Mouse (Mus musculus) small intestine, adult 10 weeks (tissue): Measurements from ENCODE around the gene Pla2g7. TPM values are rescaled to one million over a fixed set of nuclear protein-coding genes. Genes with fewer than 3 reads are reported as not detected.

Source experiments
- polyA plus RNA-seq: library from polyadenylated mRNA; stranded (reverse); fragments of 350-450 nt; fragmentation: Illumina TruSeq; extraction: RNeasy Lipid Tissue Mini Kit (QIAGEN cat#74804); gene quantifications from one replicate; pipeline ENCODE4 v1.2.3, GENCODE M21; 2014; ENCODE audit warnings: low replicate concordance

The Pla2g7 gene
- polyA plus RNA-seq, result 58.5 TPM

DNA sequence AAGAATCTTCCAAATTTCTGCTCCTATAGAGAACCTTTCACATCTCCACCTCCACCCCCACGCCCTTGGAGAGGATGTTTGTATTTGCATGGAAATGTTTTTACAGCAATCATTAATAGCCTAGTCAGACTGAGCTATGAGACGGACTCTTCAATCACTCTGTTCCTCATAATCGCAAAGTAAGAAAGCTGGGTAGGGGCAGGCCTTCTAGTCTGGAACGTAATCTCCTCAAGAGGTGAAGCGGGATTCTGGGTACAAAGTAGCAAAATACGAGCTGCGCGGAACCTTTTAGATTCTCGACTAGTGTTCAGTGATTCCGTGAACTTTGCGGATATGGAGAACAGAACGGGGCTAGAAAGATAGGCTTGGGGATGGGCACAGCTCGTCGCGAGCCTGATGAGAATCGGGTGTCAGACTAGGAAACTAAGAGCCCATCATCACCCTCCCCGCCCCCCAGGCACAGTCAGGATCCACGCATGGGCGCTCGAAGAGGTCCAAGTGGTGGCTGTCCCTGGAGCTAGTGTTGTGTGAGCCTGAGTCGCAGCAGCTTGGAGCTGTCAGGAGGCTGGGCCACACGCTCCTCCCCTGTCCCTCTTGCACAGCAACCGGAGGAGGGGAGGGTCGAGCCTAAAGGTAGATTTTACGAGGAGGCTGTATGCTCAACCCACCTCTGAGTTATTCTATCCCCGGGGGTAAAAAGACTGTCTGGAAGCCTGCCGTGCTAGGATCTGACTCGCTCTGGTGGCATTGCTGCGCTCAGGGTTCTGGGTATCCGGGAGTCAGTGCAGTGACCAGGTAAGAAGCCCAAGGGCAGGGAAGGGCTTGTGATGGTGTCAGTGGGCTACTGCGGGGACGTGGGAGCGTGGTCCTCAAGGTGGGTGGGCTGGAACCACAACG lies at the start of gene Pla2g7:
Gene Pla2g7, plus strand, starts transcription at position 107 of the 897 bp plus-strand sequence.

GRCm38 (mm10) chr17:43543539-43543938 lies 24.4 kb upstream of the Pla2g7 start, which contains the start of gene Ankrd66:
TSS of gene Ankrd66 (minus strand) at chr17:43543639.

DNA sequence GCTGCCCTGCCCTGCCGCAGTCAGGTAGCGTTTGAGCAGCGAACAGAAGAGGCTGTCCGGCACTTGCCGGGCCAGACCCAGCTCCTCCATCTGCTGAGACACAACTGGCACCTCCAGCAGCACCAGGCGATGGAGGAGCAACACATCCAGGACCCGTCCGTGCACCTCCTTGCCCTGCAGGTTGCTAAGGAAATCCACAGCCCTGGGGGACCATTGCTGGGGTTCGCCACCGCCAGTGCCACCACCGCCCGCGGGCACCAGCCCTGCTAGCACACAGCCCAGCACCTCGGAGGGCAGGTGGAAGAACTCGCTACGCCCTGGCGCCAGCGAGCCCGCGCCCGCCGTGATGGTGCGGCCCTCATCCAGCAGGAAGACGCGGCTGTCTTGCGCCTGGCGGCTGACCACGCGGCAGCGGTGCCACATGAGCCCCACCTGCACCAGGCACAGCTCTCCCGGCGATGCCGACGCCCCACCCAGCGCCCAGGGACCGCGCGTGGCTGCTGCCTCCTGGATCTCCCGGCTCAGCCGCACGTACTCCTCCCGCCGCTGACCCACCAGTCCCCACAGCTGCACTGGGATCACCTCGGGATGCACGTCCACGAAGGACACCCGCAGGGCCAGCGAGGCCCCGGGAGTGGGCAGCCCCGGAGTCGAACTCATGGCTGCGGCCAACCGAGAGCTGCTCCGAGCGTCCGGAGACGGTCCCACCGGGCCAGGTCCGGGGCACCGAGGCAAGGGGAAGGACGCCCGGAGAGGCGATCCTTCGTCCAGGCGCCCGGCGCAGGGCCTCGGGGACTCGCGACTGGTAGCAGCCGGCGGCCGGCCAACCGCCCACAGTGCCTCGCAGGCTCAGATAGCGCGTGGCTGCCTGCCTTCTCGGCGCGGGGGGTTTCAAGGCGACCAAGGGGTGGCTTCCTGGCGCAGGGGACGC lies 61.9 kb downstream of the Pla2g7 start, which contains the start of gene Tdrd6:
Gene Tdrd6, minus strand, starts transcription at position 804 of the 931 bp plus-strand sequence.

Other genes starting within 250 kb of the Pla2g7 start
- gene Adgrf5, start 207.6 kb upstream of the Pla2g7 start, polyA plus RNA-seq, result 22.7 TPM
- gene Mep1a, start 65.3 kb upstream of the Pla2g7 start, polyA plus RNA-seq, result 75.8 TPM
- not detected for gene Ankrd66, start 24.5 kb upstream of the Pla2g7 start, polyA plus RNA-seq
- gene Tdrd6, start 62.2 kb downstream of the Pla2g7 start, polyA plus RNA-seq, result not detected
- 1.3 TPM for gene Slc25a27, start 99.1 kb downstream of the Pla2g7 start, polyA plus RNA-seq
- gene Cyp39a1, start 99.3 kb downstream of the Pla2g7 start, polyA plus RNA-seq, result 17.9 TPM
- gene Rcan2, start 233.3 kb downstream of the Pla2g7 start, polyA plus RNA-seq, result 3.2 TPM